Comparison of ENCODE assay signal across 17 mouse cellular contexts in the genomic region with DNA sequence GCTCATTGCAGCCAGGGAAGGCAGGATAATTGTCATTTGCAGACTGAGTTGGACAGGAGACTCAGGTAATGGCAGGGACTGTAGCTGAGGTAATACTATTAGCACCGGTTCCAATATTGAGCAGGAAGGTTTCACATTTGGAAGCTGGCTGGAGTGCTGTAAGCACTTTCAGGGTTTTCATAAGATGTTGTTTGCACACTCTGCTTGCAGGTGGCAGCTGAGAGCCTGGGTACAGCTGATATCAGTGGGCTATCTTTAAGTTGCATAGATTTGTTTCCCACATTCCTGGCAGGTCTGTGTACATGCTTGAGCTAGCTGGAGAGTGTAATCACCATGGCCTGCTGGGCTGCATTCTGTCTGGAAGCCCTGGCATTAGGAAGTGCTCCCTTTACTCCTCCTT.
"Had no signal": no experiment of that assay in that cellular context is flagged by ENCODE, and none has a peak within 500 bp of the region (broad histone marks: within the 10 kb centered on the region; RNA-seq: fewer than 3 reads in every experiment).

No protein-coding gene starts in this region.

- H3K4me1 ChIP-seq: limb, embryonic 12.5 days; limb, embryonic 15.5 days; midbrain, embryonic 13.5 days had no signal

- DNase-seq: kidney, adult 2 months; kidney, postnatal 25 days; layer of hippocampus, adult 9-11 months; liver, postnatal 0 days; lung, embryonic 14.5 days; thymus, adult 18-20 months; thymus, postnatal 36 days had no signal

- H3K9ac ChIP-seq: limb, embryonic 12.5 days; limb, embryonic 15.5 days; liver, embryonic 14.5 days; liver, postnatal 0 days; lung, embryonic 14.5 days; midbrain, embryonic 13.5 days had no signal

- H3K9me3 ChIP-seq: limb, embryonic 12.5 days; limb, embryonic 15.5 days; midbrain, embryonic 13.5 days had no signal

- H3K4me2 ChIP-seq: limb, embryonic 12.5 days; limb, embryonic 15.5 days; liver, embryonic 11.5 days; lung, embryonic 14.5 days; midbrain, embryonic 13.5 days had no signal

- H3K27me3 ChIP-seq: limb, embryonic 12.5 days; limb, embryonic 15.5 days; midbrain, embryonic 13.5 days had no signal

- H3K27ac ChIP-seq: kidney, postnatal 0 days; layer of hippocampus, adult 2 months; limb, embryonic 12.5 days; limb, embryonic 15.5 days; liver, embryonic 14.5 days; macrophage; midbrain, embryonic 13.5 days had no signal

- ATAC-seq: intestine, postnatal 0 days; liver, postnatal 0 days; midbrain, embryonic 13.5 days; midbrain, embryonic 16.5 days had no signal

- H3K36me3 ChIP-seq: limb, embryonic 12.5 days; limb, embryonic 15.5 days; midbrain, embryonic 13.5 days had no signal

- H3K4me3 ChIP-seq: layer of hippocampus, adult 2 months; limb, embryonic 12.5 days; limb, embryonic 15.5 days; midbrain, embryonic 13.5 days had no signal
